Mouse (Mus musculus) CH12.LX (cell line): ENCODE measurements around the gene Ttc41.

Source experiments
- BHLHE40 ChIP-seq: IDR thresholded peaks from 2 replicates; pipeline ENCODE4 v1.6.1; 2011; ENCODE audit warnings: mild to moderate bottlenecking, low read depth, low read length, improper control_type of control experiment
- CTCF ChIP-seq, 2 experiments: IDR thresholded peaks in 1 of 2; conservative IDR thresholded peaks in 1 of 2; 2 replicates each; pipeline ENCODE4 v1.5.1; 2011 to 2012; ENCODE audit warnings: low read depth in 2 of 2, low read length in 2 of 2, improper control_type of control experiment in 1 of 2, inconsistent platforms in 1 of 2, mild to moderate bottlenecking in 1 of 2, moderate library complexity in 1 of 2
- EP300 ChIP-seq: IDR thresholded peaks from 2 replicates; pipeline ENCODE4 v1.6.1; 2011; ENCODE audit warnings: low read length, improper control_type of control experiment
- ETS1 ChIP-seq: conservative IDR thresholded peaks from 2 replicates; pipeline ENCODE4 v1.6.1; 2012; ENCODE audit warnings: low read depth, mild to moderate bottlenecking, inconsistent platforms, low read length, improper control_type of control experiment, moderate library complexity
- JUN ChIP-seq: IDR thresholded peaks from 2 replicates; pipeline ENCODE4 v1.6.1; 2011; ENCODE audit warnings: low read depth, mild to moderate bottlenecking, low read length, improper control_type of control experiment, moderate library complexity; ENCODE audit not compliant: insufficient read depth
- KAT2A ChIP-seq: IDR thresholded peaks from 2 replicates; pipeline ENCODE4 v1.6.1; 2012; ENCODE audit warnings: low read length, improper control_type of control experiment, inconsistent platforms; ENCODE audit not compliant: insufficient replicate concordance
- NRF1 ChIP-seq: IDR thresholded peaks from 2 replicates; pipeline ENCODE4 v1.6.1; 2014; ENCODE audit warnings: low read depth, mild to moderate bottlenecking, inconsistent platforms, low read length, improper control_type of control experiment, moderate library complexity
- POLR2A ChIP-seq: IDR thresholded peaks from 2 replicates; pipeline ENCODE4 v1.6.1; 2011; ENCODE audit warnings: low read depth, mild to moderate bottlenecking, improper control_type of control experiment, low read length
- SIN3A ChIP-seq: IDR thresholded peaks from 2 replicates; pipeline ENCODE4 v1.6.1; 2012; ENCODE audit warnings: low read length, improper control_type of control experiment, inconsistent platforms
- UBTF ChIP-seq: IDR thresholded peaks from 2 replicates; pipeline ENCODE4 v1.6.1; 2012; ENCODE audit warnings: low read depth, mild to moderate bottlenecking, inconsistent platforms, low read length, improper control_type of control experiment, moderate library complexity
- ZC3H11A ChIP-seq: IDR thresholded peaks from 2 replicates; pipeline ENCODE4 v1.6.1; 2012; ENCODE audit warnings: low read depth, mild to moderate bottlenecking, inconsistent platforms, low read length, improper control_type of control experiment
- ZMIZ1 ChIP-seq: IDR thresholded peaks from 2 replicates; pipeline ENCODE4 v1.6.1; 2012; ENCODE audit warnings: low read depth, mild to moderate bottlenecking, inconsistent platforms, low read length, improper control_type of control experiment
- ZNF384 ChIP-seq: IDR thresholded peaks from 2 replicates; pipeline ENCODE4 v1.6.1; 2012; ENCODE audit warnings: low read depth, low read length, improper control_type of control experiment, inconsistent platforms

- TF ChIP-seq CTCF (conservative IDR thresholded peaks at IDR 0.05 in 1 of 2, IDR thresholded peaks at IDR 0.05 in 1 of 2; ENCODE audit: low read depth in 2 of 2, low read length in 2 of 2) (no peak), ETS1 (no peak), NRF1 (no peak), POLR2A (no peak), ZMIZ1 (no peak), ZC3H11A (no peak), SIN3A (no peak), JUN (no peak), ZNF384 (no peak), EP300 (no peak), BHLHE40 (no peak), UBTF (no peak), KAT2A (no peak)
Measured at GRCm38 (mm10) chr10:86788193-86788592, 82.6 kb downstream of the Ttc41 start.
